Mouse (Mus musculus) midbrain, embryonic 11.5 days (tissue): ENCODE data around the gene Bcas3. TPM values are rescaled to one million over a fixed set of nuclear protein-coding genes. Genes with fewer than 3 reads are reported as not detected.

Experiments
- ATAC-seq: fragments of 200-750 bp; cut with Nextera tagmentation; 2 replicates; pipeline ENCODE4 v1.8.0; 2017; ENCODE audit warnings: moderate TSS enrichment, moderate library complexity; ENCODE audit not compliant: low FRiP score
- DNase-seq: peaks from one replicate; pipeline ENCODE4 v3.0.0; 2015; ENCODE audit warnings: low spot score; ENCODE audit errors: missing footprints
- H3K27ac ChIP-seq: fragments of 300-500 bp; sonication (generic); 2 replicates; pipeline ENCODE4 v1.5.1; 2014; ENCODE audit warnings: low read depth, low read length
- H3K27me3 ChIP-seq: fragments of 300-500 bp; sonication (generic); 2 replicates; pipeline ENCODE4 v1.6.1; 2014; ENCODE audit warnings: mild to moderate bottlenecking, low read length, moderate library complexity, mixed read lengths; ENCODE audit not compliant: control insufficient read depth, insufficient read depth
- H3K36me3 ChIP-seq: fragments of 300-500 bp; sonication (generic); 2 replicates; pipeline ENCODE4 v1.6.1; 2014; ENCODE audit warnings: mild to moderate bottlenecking, low read length, moderate library complexity, mixed read lengths; ENCODE audit not compliant: control insufficient read depth, insufficient read depth
- H3K4me1 ChIP-seq: fragments of 300-500 bp; sonication (generic); 2 replicates; pipeline ENCODE4 v1.6.1; 2014; ENCODE audit warnings: low read length; ENCODE audit not compliant: control insufficient read depth, insufficient read depth
- H3K4me2 ChIP-seq: fragments of 300-500 bp; sonication (generic); 2 replicates; pipeline ENCODE4 v1.6.1; 2014; ENCODE audit warnings: mild to moderate bottlenecking, moderate library complexity
- H3K4me3 ChIP-seq: fragments of 300-500 bp; sonication (generic); 2 replicates; pipeline ENCODE4 v1.5.1; 2014; ENCODE audit warnings: low read depth, low read length
- H3K9ac ChIP-seq: fragments of 300-500 bp; sonication (generic); 2 replicates; pipeline ENCODE4 v1.6.1; 2014; ENCODE audit warnings: low read length
- H3K9me3 ChIP-seq: fragments of 300-500 bp; sonication (generic); 2 replicates; pipeline ENCODE4 v1.6.1; 2016; ENCODE audit warnings: low read length; ENCODE audit not compliant: control insufficient read depth
- WGBS: fragments of 180-500 bp; shearing (Covaris S2); extraction: QIAGEN DNeasy Blood & Tissue Kit; methylation state at CpG from one replicate; pipeline ENCODE4 v1.1.7; 2014; 5-methylcytosine and 5-hydroxymethylcytosine counted together
- polyA plus RNA-seq: library from polyadenylated mRNA; unstranded; fragments of >200 nt; fragmentation: Nextera tagmentation; extraction: Ambion mirVana; gene quantifications from 2 replicates; pipeline ENCODE4 v1.2.1, GENCODE M21; 2014

Gene Bcas3
- polyA plus RNA-seq, 1 experiment from 2014 or later, result 30.2 TPM

GRCm38 (mm10) chr11:85823181-85823580, 470.2 kb downstream of the Bcas3 start:
- Histone ChIP-seq H3K4me3 (no peak overlapping the region), H3K4me1 (0 out of 2 replicates have a peak, but pooled peaks cover 4% of the 10 kb centered on the region), H3K27me3 (peaks cover 39% of the 10 kb centered on the region), H3K9ac (no peak overlapping the region), H3K36me3 (no peaks in the 10 kb centered on the region), H3K9me3 (no peaks in the 10 kb centered on the region), H3K4me2 (no peak overlapping the region), H3K27ac (no peak overlapping the region)
- WGBS, result 11% methylated on average over 6 of the region's 6 CpGs
- DNase-seq (peak; percentile 97), ATAC-seq (0 out of 2 replicates have a peak, but pooled peaks have one; percentile 59)

GRCm38 (mm10) chr11:85823794-85824193, 470.8 kb downstream of the Bcas3 start:
- H3K4me1 ChIP-seq, result 0 out of 2 replicates have a peak, but pooled peaks cover 4% of the 10 kb centered on the region
- H3K27ac ChIP-seq, result no peak overlapping the region
- WGBS, result 91% methylated on average over 4 of the region's 4 CpGs
- no peak overlapping the region for H3K4me3 ChIP-seq
- peaks cover 45% of the 10 kb centered on the region for H3K27me3 ChIP-seq
- ATAC-seq (no peak), DNase-seq (no peak)
- no peaks in the 10 kb centered on the region for H3K9me3 ChIP-seq
- no peak overlapping the region for H3K4me2 ChIP-seq
- H3K36me3 ChIP-seq, result no peaks in the 10 kb centered on the region
- H3K9ac ChIP-seq, result no peak overlapping the region

- H3K36me3 ChIP-seq, result no peaks in the 10 kb centered on the region
- H3K27ac ChIP-seq, result no peak overlapping the region
- 70% methylated on average over 9 of the region's 10 CpGs for WGBS
- peaks cover 15% of the 10 kb centered on the region for H3K4me1 ChIP-seq
- no peak overlapping the region for H3K4me2 ChIP-seq
- H3K27me3 ChIP-seq, result peaks cover 57% of the 10 kb centered on the region
- no peak overlapping the region for H3K4me3 ChIP-seq
- DNase-seq (no peak), ATAC-seq (no peak)
- no peak overlapping the region for H3K9ac ChIP-seq
- H3K9me3 ChIP-seq, result no peaks in the 10 kb centered on the region
Measured at GRCm38 (mm10) chr11:85825031-85825430, 472.1 kb downstream of the Bcas3 start.

GRCm38 (mm10) chr11:85825823-85826222, 472.9 kb downstream of the Bcas3 start:
- H3K4me1 ChIP-seq, result peaks cover 18% of the 10 kb centered on the region
- no peak overlapping the region for H3K4me3 ChIP-seq
- 88% methylated on average over 7 of the region's 7 CpGs for WGBS
- H3K27ac ChIP-seq, result no peak overlapping the region
- no peaks in the 10 kb centered on the region for H3K36me3 ChIP-seq
- no peaks in the 10 kb centered on the region for H3K9me3 ChIP-seq
- peaks cover 65% of the 10 kb centered on the region for H3K27me3 ChIP-seq
- ATAC-seq (no peak), DNase-seq (no peak)
- no peak overlapping the region for H3K4me2 ChIP-seq
- H3K9ac ChIP-seq, result no peak overlapping the region

- Histone ChIP-seq H3K4me1 (peaks cover 23% of the 10 kb centered on the region), H3K27ac (no peak overlapping the region), H3K9ac (no peak overlapping the region), H3K36me3 (no peaks in the 10 kb centered on the region), H3K27me3 (peaks cover 80% of the 10 kb centered on the region), H3K9me3 (no peaks in the 10 kb centered on the region), H3K4me3 (no peak overlapping the region), H3K4me2 (no peak overlapping the region)
- 6% methylated on average over 9 of the region's 9 CpGs for WGBS
- DNase-seq (peak; percentile 89), ATAC-seq (no peak)
Measured at GRCm38 (mm10) chr11:85827342-85827741, 474.4 kb downstream of the Bcas3 start.

- H3K9ac ChIP-seq, result no peak overlapping the region
- peaks cover 96% of the 10 kb centered on the region for H3K27me3 ChIP-seq
- H3K4me1 ChIP-seq, result peaks cover 32% of the 10 kb centered on the region
- no peaks in the 10 kb centered on the region for H3K9me3 ChIP-seq
- peak; percentile 95 for DNase-seq
- ATAC-seq, result 0 out of 2 replicates have a peak, but pooled peaks have one; percentile 18
- H3K36me3 ChIP-seq, result no peaks in the 10 kb centered on the region
- WGBS, result 3% methylated on average over 37 of the region's 38 CpGs
- H3K4me2 ChIP-seq, result peak overlapping the region; percentile 34
- H3K27ac ChIP-seq, result no peak overlapping the region
- 0 out of 2 replicates have a peak overlapping the region, but pooled peaks have one; percentile 9 for H3K4me3 ChIP-seq
Measured at GRCm38 (mm10) chr11:85828691-85829519, 475.9 kb downstream of the Bcas3 start.

- under 1% methylated on average over 54 of the region's 61 CpGs for WGBS
- peaks cover 97% of the 10 kb centered on the region for H3K27me3 ChIP-seq
- H3K4me1 ChIP-seq, result peaks cover 32% of the 10 kb centered on the region
- DNase-seq (peak; percentile 96), ATAC-seq (0 out of 2 replicates have a peak, but pooled peaks have one; percentile 15)
- no peak overlapping the region for H3K27ac ChIP-seq
- no peaks in the 10 kb centered on the region for H3K9me3 ChIP-seq
- peak overlapping the region; percentile 40 for H3K9ac ChIP-seq
- H3K4me2 ChIP-seq, result peak overlapping the region; percentile 49
- H3K4me3 ChIP-seq, result peak overlapping the region; percentile 27
- no peaks in the 10 kb centered on the region for H3K36me3 ChIP-seq
Measured at GRCm38 (mm10) chr11:85829520-85830440, 476.8 kb downstream of the Bcas3 start.

GRCm38 (mm10) chr11:85830901-85831341, 478.0 kb downstream of the Bcas3 start:
- H3K36me3 ChIP-seq, result no peaks in the 10 kb centered on the region
- H3K27ac ChIP-seq, result no peak overlapping the region
- H3K9me3 ChIP-seq, result no peaks in the 10 kb centered on the region
- no peak overlapping the region for H3K4me2 ChIP-seq
- H3K27me3 ChIP-seq, result peaks cover 99% of the 10 kb centered on the region
- no peak for ATAC-seq
- peak; percentile 96 for DNase-seq
- no peak overlapping the region for H3K4me3 ChIP-seq
- H3K4me1 ChIP-seq, result peaks cover 32% of the 10 kb centered on the region
- no peak overlapping the region for H3K9ac ChIP-seq
- under 1% methylated on average over 17 of the region's 17 CpGs for WGBS
